Mouse (Mus musculus) gastrocnemius, postnatal 14 days (tissue): Measurements from ENCODE around the gene Tbx6. TPM values are rescaled to one million over a fixed set of nuclear protein-coding genes. Genes with fewer than 3 reads are reported as not detected.
A peak's percentile ranks its signal among the peaks of the same experiment; 100 is the strongest.

Experiments used
- DNase-seq: peaks from one replicate; pipeline ENCODE4 v3.0.0; 2021; ENCODE audit warnings: mixed read lengths
- intact Hi-C: fragments of 180-260 bp; cut with DNase I; formaldehyde crosslinking; loops from one replicate; pipeline ENCODE4 v1.15.1; 2025; ENCODE audit warnings: low total_unique reads
- total RNA-seq, 2 experiments: library from RNA; stranded (reverse); gene quantifications; 2 replicates each; pipeline ENCODE4 v1.2.3; 2021

The Tbx6 gene
- total RNA-seq, 2 experiments from 2014 or later, result 0.31 to 0.55 TPM

DNA sequence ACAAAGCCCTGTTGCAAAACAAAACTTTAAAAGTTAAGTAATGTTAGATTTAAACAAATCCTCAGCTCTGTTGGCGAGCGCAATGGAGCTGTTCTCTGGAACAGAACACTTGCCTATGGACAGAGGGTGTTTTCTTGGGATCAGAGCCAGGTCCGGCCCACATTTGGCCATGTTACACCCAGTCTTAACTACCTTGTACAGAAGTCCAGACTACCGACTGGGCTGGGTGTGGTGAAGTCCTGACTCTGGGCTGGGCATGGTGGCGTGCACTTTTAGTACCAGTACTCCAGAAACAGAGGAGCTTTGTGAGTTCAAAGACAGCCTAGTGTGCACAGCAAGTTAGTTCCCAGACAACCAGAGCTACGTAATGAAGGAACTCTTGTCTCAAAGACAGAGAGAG lies 25.7 kb downstream of the Tbx6 start:
- no peak for DNase-seq
- intact Hi-C loops, result no loop called here

DNA sequence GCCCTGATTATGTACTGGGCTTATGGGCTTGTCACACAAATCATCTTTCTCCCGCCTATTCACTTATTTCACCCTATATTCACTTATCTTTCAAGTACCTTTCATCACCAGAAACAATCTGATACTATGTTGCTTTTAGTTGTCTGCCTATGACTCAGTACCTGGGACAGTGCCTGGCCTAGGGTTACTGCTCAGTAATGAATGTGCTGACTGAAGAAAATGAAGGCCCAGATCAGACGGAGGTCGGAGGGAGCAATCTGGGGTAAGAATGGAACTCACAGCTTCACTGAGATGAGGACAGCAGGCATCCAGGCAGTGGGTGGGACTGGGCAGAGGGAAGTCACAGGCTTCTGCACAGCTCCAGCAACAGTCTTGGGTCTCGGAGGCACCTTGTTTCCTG lies 26.1 kb downstream of the Tbx6 start:
- DNase-seq, result no peak
- intact Hi-C loops, result no loop called here

- DNase-seq, result peak; percentile 90
- intact Hi-C loops, result no loop called here
Observed at GRCm38 (mm10) chr7:126808703-126809455, 27.6 kb downstream of the Tbx6 start.

DNA sequence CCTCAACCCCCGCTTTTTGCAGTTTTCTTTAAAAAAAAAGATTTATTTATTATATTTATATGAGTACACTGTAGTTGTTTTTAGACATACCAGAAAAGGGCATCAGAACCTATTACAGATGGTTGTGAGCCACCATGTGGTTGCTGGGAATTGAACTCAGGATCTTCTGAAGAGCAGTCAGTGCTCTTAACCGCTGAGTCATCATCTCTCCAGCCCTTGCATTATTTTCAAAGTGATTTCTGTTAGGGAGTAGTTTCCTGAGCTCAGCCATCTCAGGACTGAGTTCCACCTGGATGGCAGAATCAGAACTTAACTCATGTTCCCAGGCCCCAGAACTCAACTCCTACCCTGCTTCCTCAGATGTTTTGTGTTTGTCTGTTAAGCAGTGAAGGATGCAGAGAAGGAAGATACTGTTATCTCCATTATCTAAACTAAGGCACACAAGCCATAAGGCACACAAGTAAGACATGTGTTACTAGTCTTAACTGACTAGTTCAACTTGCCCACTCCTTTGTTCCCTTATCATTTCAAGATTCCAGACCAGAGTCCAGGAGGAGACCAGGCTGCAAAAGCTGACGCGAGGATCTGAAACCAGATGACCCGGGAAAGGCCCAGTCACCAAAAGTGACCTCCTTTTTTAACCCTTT lies 28.6 kb downstream of the Tbx6 start:
- DNase-seq, result no peak
- intact Hi-C loops, result no loop called here

- no peak for DNase-seq
- intact Hi-C loops, result no loop called here
Observed at GRCm38 (mm10) chr7:126815726-126816222, 34.5 kb downstream of the Tbx6 start.

DNA sequence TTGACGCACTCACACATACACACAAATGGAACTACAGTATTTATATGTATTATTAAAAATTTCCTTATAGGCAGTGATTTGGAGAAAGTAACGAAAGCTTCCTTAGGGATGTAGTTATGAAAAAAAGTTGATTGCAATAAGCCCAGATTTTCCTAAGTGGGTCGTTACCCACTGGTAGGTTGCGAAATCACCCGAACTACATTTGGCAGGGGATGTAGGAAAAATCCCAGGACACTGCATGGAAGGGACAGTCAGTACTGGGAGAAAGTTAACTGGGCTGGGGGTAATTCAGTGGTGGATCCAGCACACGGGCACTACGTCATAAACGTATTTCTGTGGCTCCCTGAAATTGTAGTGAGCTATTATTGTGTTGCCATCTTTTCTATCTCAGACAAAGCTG lies 35.2 kb downstream of the Tbx6 start:
- DNase-seq, result no peak

DNA sequence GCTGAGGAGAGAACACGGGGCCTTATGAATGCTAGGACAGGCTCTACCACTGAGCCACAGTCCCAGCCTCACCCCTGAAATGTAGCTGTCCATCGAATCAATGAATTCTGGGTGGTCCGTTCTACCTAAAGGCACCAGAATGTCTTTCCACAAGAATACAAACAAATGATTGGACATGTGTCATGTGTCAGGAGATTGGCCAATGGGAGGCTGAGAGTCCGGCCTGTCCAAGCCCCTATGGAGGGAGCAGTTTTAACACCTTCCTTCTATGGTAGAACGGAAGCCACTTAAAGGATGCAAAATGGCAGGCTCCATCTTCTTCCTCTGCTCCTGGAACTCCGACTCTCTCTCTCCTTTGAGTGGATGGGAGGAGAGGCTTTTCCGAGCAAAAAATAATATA lies 36.3 kb downstream of the Tbx6 start:
- no peak for DNase-seq
- intact Hi-C loops, result no loop called here

More for the DNA sequence above, 35.2 kb downstream of the Tbx6 start:
- intact Hi-C loops, result no loop called here

GRCm38 (mm10) chr7:126818818-126819217 lies 37.5 kb downstream of the Tbx6 start:
- intact Hi-C loops, result no loop called here
- no peak for DNase-seq

DNA sequence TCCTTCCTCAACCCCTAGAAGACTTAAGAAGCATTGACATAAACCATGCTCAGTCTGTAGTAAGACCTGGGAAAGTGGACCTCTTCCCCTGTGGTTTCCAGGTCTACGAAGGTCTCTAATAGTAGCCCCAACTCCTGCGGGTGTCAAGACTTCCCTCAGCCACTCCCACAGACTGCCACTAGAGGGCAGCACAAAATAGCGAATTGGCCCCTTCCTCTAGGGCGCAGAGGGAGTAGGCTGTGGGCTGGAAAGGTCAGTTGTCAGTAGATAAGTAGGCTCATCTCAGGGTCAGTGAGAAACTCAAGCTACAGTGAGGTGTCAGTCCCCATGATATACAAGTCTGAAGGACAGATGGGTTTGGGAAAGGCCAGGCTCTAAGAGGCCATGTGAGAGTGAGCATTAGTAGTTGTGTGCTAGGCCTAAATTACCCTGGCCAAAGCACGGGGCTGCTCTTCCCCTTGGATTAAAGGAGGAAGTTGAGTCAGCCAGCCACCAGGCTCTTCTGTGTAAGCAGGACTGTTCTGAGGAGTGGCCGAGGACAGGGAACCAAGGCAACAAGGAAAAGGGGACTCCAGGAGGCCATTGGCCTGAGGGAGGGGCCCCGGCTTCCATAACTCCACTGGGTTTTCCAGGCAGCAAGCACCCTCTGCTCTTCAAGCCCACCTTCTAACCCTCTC lies 40.7 kb downstream of the Tbx6 start:
- intact Hi-C loops, result loop anchor here (5.0 kb wide), 3 partner anchors 35 to 285 kb away; no protein-coding TSS in a partner anchor
- DNase-seq, result peak; percentile 82

DNA sequence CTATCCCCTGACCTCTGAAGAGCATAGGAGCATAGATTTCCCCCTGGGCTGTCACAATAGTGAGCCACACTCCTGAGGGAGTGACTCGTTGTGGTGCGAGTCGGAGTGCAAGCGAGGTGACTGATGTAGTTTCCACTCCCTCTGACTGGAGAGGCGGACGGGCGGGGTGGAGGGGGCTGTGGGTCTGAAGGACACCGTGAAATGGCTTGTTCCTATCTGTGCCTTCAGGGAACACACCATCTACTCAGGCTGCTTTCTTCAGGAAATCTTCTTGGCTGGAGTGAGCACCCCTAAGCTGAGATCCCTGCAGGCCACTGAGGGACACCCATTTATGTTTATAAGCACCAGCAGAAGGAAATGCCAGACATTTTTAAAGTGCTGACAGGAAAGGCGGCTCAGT lies 41.5 kb downstream of the Tbx6 start:
- DNase-seq, result no peak
- intact Hi-C loops, result loop anchor here (5.0 kb wide), 3 partner anchors 35 to 285 kb away; no protein-coding TSS in a partner anchor

DNA sequence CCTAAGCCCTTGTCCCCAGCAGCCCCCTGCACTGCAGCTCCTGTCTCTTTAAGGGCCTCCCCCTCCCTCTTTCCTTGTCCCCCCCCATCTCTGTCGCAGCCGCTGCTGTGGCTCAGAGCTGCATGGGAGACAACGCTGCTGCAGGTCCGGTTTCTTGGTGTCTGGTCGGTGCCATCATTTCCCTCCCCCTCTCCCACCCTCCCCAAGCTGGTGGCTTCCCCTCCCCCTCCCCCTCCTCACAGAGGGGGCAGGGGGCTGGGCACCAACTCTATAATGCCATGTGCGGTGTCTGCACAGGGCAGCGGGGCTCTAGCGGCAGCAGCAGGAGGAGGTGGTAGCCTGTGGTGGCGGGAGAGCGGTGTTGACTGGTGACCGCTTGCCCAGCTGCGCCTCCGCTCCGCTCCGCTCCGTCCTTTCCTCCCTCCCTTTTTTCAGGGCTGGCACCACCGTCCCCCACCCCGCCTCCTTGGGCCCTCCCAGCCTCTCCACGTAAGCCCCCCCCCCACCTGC lies 42.0 kb downstream of the Tbx6 start:
- intact Hi-C loops, result loop anchor here (5.0 kb wide), 3 partner anchors 34 to 284 kb away; no protein-coding TSS in a partner anchor

DNA sequence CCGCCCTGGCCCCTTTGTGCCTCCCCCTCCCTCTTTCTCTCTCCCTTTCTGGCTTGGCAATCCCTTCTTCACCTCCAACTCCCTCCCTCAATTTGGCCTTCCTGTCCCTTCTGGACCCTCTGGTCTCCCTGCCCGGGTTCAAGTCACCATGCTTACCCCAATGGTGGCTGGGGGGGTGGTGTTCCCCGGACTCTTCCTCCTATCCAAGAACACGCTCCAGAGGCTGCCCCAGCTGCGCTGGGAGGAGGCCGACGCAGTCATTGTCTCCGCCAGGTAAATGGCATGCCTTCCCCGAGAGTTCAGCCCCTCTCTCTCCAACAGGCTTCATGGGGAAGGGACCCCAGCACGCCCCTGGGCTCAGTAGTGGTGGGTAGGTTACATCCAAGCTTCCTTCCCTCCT lies 42.7 kb downstream of the Tbx6 start:
- no peak for DNase-seq
- intact Hi-C loops, result loop anchor here (5.0 kb wide), 3 partner anchors 33 to 283 kb away; no protein-coding TSS in a partner anchor

More for the DNA sequence above, 42.0 kb downstream of the Tbx6 start:
- no peak for DNase-seq

GRCm38 (mm10) chr7:126825403-126825802 lies 44.1 kb downstream of the Tbx6 start:
- DNase-seq, result no peak
- intact Hi-C loops, result loop anchor here (5.0 kb wide), 1 partner anchor 127 kb away; the partner anchor contains the start of gene Sez6l2

GRCm38 (mm10) chr7:126825952-126826351 lies 44.7 kb downstream of the Tbx6 start:
- intact Hi-C loops, result loop anchor here (5.0 kb wide), 1 partner anchor 126 kb away; the partner anchor contains the start of gene Sez6l2
- no peak for DNase-seq

DNA sequence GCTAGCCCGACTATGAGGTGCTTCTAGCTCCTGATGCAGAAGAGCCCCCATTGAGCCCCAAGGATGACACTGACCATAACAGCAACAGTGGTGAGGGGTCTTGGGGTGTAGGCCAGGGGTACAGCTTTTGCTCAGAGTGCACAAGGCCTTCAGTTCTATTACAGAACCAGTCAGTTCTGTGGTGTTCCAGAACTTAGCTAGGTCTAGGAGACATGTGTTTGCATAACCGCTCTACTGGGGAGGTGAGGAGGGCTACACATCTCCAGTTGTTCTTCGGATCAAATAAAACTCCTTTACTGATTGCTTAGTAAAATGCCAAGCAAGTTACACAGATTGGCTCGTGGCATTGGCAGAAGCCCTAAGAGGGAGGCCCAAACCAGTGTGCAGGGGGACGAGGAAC lies 50.3 kb downstream of the Tbx6 start, which contains the start of gene 4930451I11Rik:
Gene 4930451I11Rik, minus strand, starts transcription at position 101 of the 400 bp plus-strand sequence.
- no peak for DNase-seq
- intact Hi-C loops, result loop anchor here (2.0 kb wide), 1 partner anchor 279 kb away; no protein-coding TSS in a partner anchor

DNA sequence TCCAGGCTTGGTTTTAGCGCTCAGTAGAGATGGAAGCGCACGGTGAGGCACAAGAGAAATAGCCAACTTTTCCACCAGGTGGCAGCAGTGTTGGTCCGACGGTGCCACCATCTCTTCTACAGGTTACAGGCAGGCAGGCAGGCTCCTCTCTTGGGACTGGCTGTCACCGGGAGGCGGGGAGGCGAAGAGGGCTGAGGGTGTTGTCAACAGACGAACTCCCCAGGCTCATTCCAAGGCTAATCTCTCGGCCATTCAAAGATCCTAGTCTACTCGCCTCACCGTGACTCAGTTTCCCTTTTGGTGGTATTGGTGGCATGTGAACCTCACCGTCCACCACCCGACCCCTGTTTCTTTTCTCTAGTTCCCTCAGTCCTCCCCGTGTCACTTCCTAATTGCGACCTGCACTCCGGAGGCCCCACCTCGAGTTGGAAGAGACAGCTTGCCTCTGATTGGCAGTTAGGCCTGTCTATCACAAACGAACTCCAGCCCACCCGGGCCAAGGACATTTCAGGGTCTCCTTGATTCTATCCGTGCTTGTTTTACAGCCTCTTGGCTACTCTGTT lies 50.8 kb downstream of the Tbx6 start:
- peak; percentile 73 for DNase-seq

DNA sequence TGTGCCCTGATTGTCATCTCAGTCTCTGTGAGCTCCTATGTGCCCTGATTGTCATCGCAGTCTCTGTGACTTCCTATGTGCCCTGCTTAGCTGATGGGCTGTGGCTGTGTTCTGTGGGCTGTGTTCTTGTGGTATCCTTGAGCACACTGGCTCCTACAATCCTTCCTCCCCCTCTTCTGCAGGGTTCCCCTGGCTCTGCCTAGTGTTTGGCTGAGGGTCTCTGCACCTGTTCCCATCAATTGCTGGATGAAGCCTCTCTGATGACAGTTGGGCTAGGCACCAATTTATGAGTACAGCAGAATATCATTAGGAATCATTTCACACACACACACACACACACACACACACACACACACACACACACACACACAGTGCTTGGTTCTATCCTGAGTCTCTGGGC lies 52.0 kb downstream of the Tbx6 start:
- DNase-seq, result no peak
- intact Hi-C loops, result no loop called here

More for the DNA sequence above, 50.8 kb downstream of the Tbx6 start:
- intact Hi-C loops, result no loop called here
